ENCODE assay signal across 12 mouse cellular contexts in genomic region chr3:34868698-34869409, GRCm38 (mm10).
A peak's percentile ranks its signal among the peaks of the same experiment; 100 is the strongest.
DNase-seq lines count a peak whose midpoint lies in the region; ATAC-seq and TF ChIP-seq lines count a peak whose summit lies in the region.
"Had no signal": no experiment of that assay in that cellular context is flagged by ENCODE, and none has a peak within 500 bp of the region (broad histone marks: within the 10 kb centered on the region; RNA-seq: fewer than 3 reads in every experiment).

No protein-coding gene starts in this region.

- H3K4me3 ChIP-seq in kidney, postnatal 0 days (replicated peaks; ENCODE audit: low read depth, low read length) = no peak overlapping the region
- H3K4me3 ChIP-seq in embryonic facial prominence, embryonic 11.5 days (ENCODE audit: low read depth, low read length) = no peak overlapping the region
- H3K4me3 ChIP-seq in forebrain, postnatal 0 days (ENCODE audit: low read depth, low read length) = no peak overlapping the region
- no peak overlapping the region for H3K4me3 ChIP-seq in midbrain, embryonic 14.5 days (replicated peaks; ENCODE audit: low read depth, low read length)
- H3K4me3 ChIP-seq: heart, embryonic 12.5 days; liver, embryonic 12.5 days; neural tube, embryonic 13.5 days had no signal

- no peaks in the 10 kb centered on the region for H3K27me3 ChIP-seq in kidney, postnatal 0 days (ENCODE audit: insufficient read depth, low read length)
- no peaks in the 10 kb centered on the region for H3K27me3 ChIP-seq in embryonic facial prominence, embryonic 11.5 days (ENCODE audit: control insufficient read depth, insufficient read depth, low read length)
- H3K27me3 ChIP-seq in forebrain, postnatal 0 days (ENCODE audit: insufficient read depth, low read length) = no peaks in the 10 kb centered on the region
- H3K27me3 ChIP-seq in midbrain, embryonic 14.5 days (ENCODE audit: control insufficient read depth, insufficient read depth, low read length) = no peaks in the 10 kb centered on the region
- H3K27me3 ChIP-seq: heart, embryonic 12.5 days; liver, embryonic 12.5 days had no signal

- no peak overlapping the region for H3K27ac ChIP-seq in kidney, postnatal 0 days
- no peak overlapping the region for H3K27ac ChIP-seq in embryonic facial prominence, embryonic 11.5 days (replicated peaks; ENCODE audit: low read depth, low read length)
- H3K27ac ChIP-seq in forebrain, postnatal 0 days (ENCODE audit: low read depth, low read length) = no peak overlapping the region
- H3K27ac ChIP-seq in midbrain, embryonic 14.5 days (replicated peaks; ENCODE audit: low read depth, low read length) = no peak overlapping the region
- H3K27ac ChIP-seq: liver, embryonic 12.5 days; neural tube, embryonic 13.5 days had no signal

- TF ChIP-seq CTCF in kidney, postnatal 0 days (IDR thresholded peaks at IDR 0.05; ENCODE audit: low read depth) = no peak
- no peak for TF ChIP-seq CTCF in forebrain, postnatal 0 days (IDR thresholded peaks at IDR 0.05; ENCODE audit: low read depth)

- ATAC-seq in kidney, postnatal 0 days (replicated peaks; ENCODE audit: low FRiP score, low read depth) = no peak
- ATAC-seq in embryonic facial prominence, embryonic 11.5 days (replicated peaks; ENCODE audit: insufficient number of reproducible peaks, low FRiP score, low TSS enrichment, low read depth) = no peak; the same call in 1 of the 2 replicates
- peak; percentile 38; the same call in 1 of the 2 replicates for ATAC-seq in forebrain, postnatal 0 days
- ATAC-seq in midbrain, embryonic 14.5 days (ENCODE audit: low FRiP score, low TSS enrichment) = no peak
- ATAC-seq: liver, embryonic 12.5 days had no signal

- no peaks in the 10 kb centered on the region for H3K9me3 ChIP-seq in kidney, postnatal 0 days (replicated peaks; ENCODE audit: low read length)
- H3K9me3 ChIP-seq in embryonic facial prominence, embryonic 11.5 days (replicated peaks; ENCODE audit: control insufficient read depth, low read length) = no peaks in the 10 kb centered on the region
- H3K9me3 ChIP-seq in forebrain, postnatal 0 days (ENCODE audit: low read length) = no peaks in the 10 kb centered on the region
- no peaks in the 10 kb centered on the region for H3K9me3 ChIP-seq in midbrain, embryonic 14.5 days (ENCODE audit: control insufficient read depth, low read length)
- H3K9me3 ChIP-seq: heart, embryonic 12.5 days; liver, embryonic 12.5 days had no signal

- H3K4me1 ChIP-seq in kidney, postnatal 0 days (replicated peaks; ENCODE audit: insufficient read depth, low read length) = no peaks in the 10 kb centered on the region
- no peaks in the 10 kb centered on the region for H3K4me1 ChIP-seq in embryonic facial prominence, embryonic 11.5 days (ENCODE audit: control insufficient read depth, insufficient read depth, low read length)
- no peaks in the 10 kb centered on the region for H3K4me1 ChIP-seq in forebrain, postnatal 0 days (ENCODE audit: insufficient read depth)
- no peaks in the 10 kb centered on the region for H3K4me1 ChIP-seq in midbrain, embryonic 14.5 days (ENCODE audit: control insufficient read depth, insufficient read depth, low read length)
- H3K4me1 ChIP-seq: liver, embryonic 12.5 days had no signal

- no peak overlapping the region for H3K4me2 ChIP-seq in kidney, postnatal 0 days (ENCODE audit: low read length)
- no peak overlapping the region for H3K4me2 ChIP-seq in embryonic facial prominence, embryonic 11.5 days (ENCODE audit: low read depth, low read length)
- H3K4me2 ChIP-seq in forebrain, postnatal 0 days (ENCODE audit: low read depth) = no peak overlapping the region
- no peak overlapping the region for H3K4me2 ChIP-seq in midbrain, embryonic 14.5 days (ENCODE audit: low read length)
- H3K4me2 ChIP-seq: heart, embryonic 12.5 days; liver, embryonic 12.5 days; neural tube, embryonic 13.5 days had no signal

- peak; percentile 34 for DNase-seq in kidney, postnatal 0 days (ENCODE audit: low spot score)
- DNase-seq in kidney, postnatal 36 days = no peak
- peak; percentile 56 for DNase-seq in embryonic facial prominence, embryonic 11.5 days (ENCODE audit: low spot score)
- DNase-seq in forebrain, postnatal 0 days = peak; percentile 13
- peak; percentile 52 for DNase-seq in midbrain, embryonic 14.5 days
- DNase-seq in heart, adult 9 months (ENCODE audit: low spot score in 2 of 2) = no peak
- DNase-seq in ovary, postnatal 14 days (ENCODE audit: low spot score) = no peak
- DNase-seq in urinary bladder, postnatal 36 days (ENCODE audit: low spot score in 2 of 2) = no peak
- DNase-seq: lung, postnatal 36 days had no signal

- H3K36me3 ChIP-seq in kidney, postnatal 0 days (ENCODE audit: insufficient read depth, low read length) = no peaks in the 10 kb centered on the region
- H3K36me3 ChIP-seq in embryonic facial prominence, embryonic 11.5 days (replicated peaks; ENCODE audit: control insufficient read depth, insufficient read depth, low read depth, low read length) = no peaks in the 10 kb centered on the region
- H3K36me3 ChIP-seq in forebrain, postnatal 0 days (ENCODE audit: insufficient read depth) = no peaks in the 10 kb centered on the region
- H3K36me3 ChIP-seq in midbrain, embryonic 14.5 days (ENCODE audit: control insufficient read depth, insufficient read depth, low read length) = no peaks in the 10 kb centered on the region
- H3K36me3 ChIP-seq: heart, embryonic 12.5 days; liver, embryonic 12.5 days; neural tube, embryonic 13.5 days had no signal

- no peak overlapping the region for H3K9ac ChIP-seq in kidney, postnatal 0 days (ENCODE audit: low read depth, low read length)
- no peak overlapping the region for H3K9ac ChIP-seq in embryonic facial prominence, embryonic 11.5 days (replicated peaks; ENCODE audit: low read length)
- H3K9ac ChIP-seq in forebrain, postnatal 0 days = no peak overlapping the region
- H3K9ac ChIP-seq in midbrain, embryonic 14.5 days (replicated peaks; ENCODE audit: low read length) = no peak overlapping the region
- H3K9ac ChIP-seq: heart, embryonic 12.5 days; liver, embryonic 12.5 days; neural tube, embryonic 13.5 days had no signal

- 13% methylated on average over 16 of the region's 16 CpGs for WGBS in kidney, postnatal 0 days
- WGBS in embryonic facial prominence, embryonic 11.5 days = 46% methylated on average over 16 of the region's 16 CpGs
- WGBS in forebrain, postnatal 0 days = 38% methylated on average over 16 of the region's 16 CpGs
- 45% methylated on average over 16 of the region's 16 CpGs for WGBS in midbrain, embryonic 14.5 days

Comparison
In these comparisons a context has a peak if more than half of its experiments do, and no peak if none do; other contexts are left out.
1. DNase-seq: peak in kidney, postnatal 0 days (single experiment), embryonic facial prominence, embryonic 11.5 days (single experiment), forebrain, postnatal 0 days (single experiment) and midbrain, embryonic 14.5 days (single experiment); none in kidney, postnatal 36 days (0 of 2), heart, adult 9 months (0 of 2), ovary, postnatal 14 days (single experiment) and urinary bladder, postnatal 36 days (0 of 2).